Mouse (Mus musculus): ENCODE data around the gene Slc6a20a.

- TF ChIP-seq POLR2AphosphoS5 (IDR thresholded peaks at IDR 0.05; ENCODE audit: borderline replicate concordance, low read depth, low read length) (no peak), ZC3H11A (IDR thresholded peaks at IDR 0.05; ENCODE audit: low read depth, low read length) (no peak), ZNF384 (IDR thresholded peaks at IDR 0.05; ENCODE audit: low read depth, low read length) (no peak), EP300 (IDR thresholded peaks at IDR 0.05; ENCODE audit: low read depth in 1 of 2, low read length in 2 of 2) (no peak), CTCF (IDR thresholded peaks at IDR 0.05 in 2 of 3, conservative IDR thresholded peaks at IDR 0.05 in 1 of 3; ENCODE audit: control insufficient read depth in 1 of 3, insufficient read depth in 1 of 3, low read depth in 2 of 3, low read length in 3 of 3, poor library complexity in 1 of 3, severe bottlenecking in 1 of 3) (no peak), ETS1 (IDR thresholded peaks at IDR 0.05; ENCODE audit: low read depth, low read length) (no peak), MAFK (IDR thresholded peaks at IDR 0.05; ENCODE audit: borderline replicate concordance, low read depth, low read length) (no peak), SIN3A (IDR thresholded peaks at IDR 0.05; ENCODE audit: low read length) (no peak), POLR2A (IDR thresholded peaks at IDR 0.05; ENCODE audit: control insufficient read depth in 1 of 2, insufficient read depth in 1 of 2, low read depth in 1 of 2, low read length in 2 of 2, poor library complexity in 1 of 2) (no peak)
Measured at GRCm38 (mm10) chr9:123636771-123637170, 41.9 kb downstream of the Slc6a20a start.
